Mouse (Mus musculus) activated CD4-positive, CD25-positive, alpha-beta regulatory T cell, adult 9 weeks (primary cell): Measurements from ENCODE around the gene Olfr1174-ps. TPM values are rescaled to one million over a fixed set of nuclear protein-coding genes. Genes with fewer than 3 reads are reported as not detected.

Experiments used
- polyA plus RNA-seq: library from polyadenylated mRNA; unstranded; fragments of 100-300 nt; shearing (Covaris generic); gene quantifications from one replicate; pipeline ENCODE4 v1.2.1, GENCODE M21; 2017

The Olfr1174-ps gene
- not detected for polyA plus RNA-seq

GRCm38 (mm10) chr2:88315035-88315434 is at the start of gene Olfr1174-ps:
TSS of gene Olfr1174-ps (minus strand) at chr2:88315135.

DNA sequence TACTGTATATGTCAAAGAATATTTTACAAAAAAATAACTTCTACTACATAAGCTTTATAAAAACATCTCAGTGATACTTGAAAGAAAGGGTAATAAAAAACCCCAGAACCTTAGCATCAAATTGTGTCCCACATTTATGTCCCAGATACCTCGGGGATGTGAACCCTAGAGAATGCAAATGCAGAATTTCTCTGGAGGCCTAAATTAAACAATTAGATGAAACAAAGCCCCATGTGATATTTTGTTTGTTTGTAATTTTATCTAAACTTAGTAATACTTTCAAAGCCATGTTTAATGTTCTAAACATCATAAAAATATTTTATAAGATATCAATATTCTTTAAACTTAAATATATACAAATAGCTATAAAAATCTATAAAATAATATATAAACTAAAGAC is 31.5 kb upstream of the Olfr1174-ps start, which contains the start of gene Olfr1177-ps:
Gene Olfr1177-ps (minus strand): TSS at position 101 of the 400 bp plus-strand sequence.

GRCm38 (mm10) chr2:88336421-88336820 is 21.5 kb upstream of the Olfr1174-ps start, which contains the start of gene Olfr1176:
TSS of gene Olfr1176 (plus strand) at chr2:88336721.

DNA sequence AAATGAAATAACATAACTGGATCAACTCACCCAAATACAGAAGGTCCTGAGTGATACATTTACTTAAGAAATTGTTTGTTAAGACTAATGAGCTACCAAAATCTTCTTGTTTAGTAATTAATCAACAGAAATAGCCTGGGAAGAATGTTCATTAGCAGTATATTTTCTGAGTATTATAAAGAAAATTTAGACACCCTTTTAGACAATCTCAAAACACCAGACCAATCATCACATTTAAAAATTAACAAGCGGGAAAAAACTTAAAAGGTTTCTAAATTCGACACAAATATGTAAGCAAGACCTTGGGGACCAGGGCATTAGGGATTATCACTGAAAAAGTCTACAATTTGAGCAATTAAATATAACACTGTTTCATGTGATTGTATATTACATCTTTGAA is 12.2 kb upstream of the Olfr1174-ps start, which contains the start of gene Olfr1175-ps:
Gene Olfr1175-ps (minus strand): TSS at position 101 of the 400 bp plus-strand sequence.

GRCm38 (mm10) chr2:88279775-88280174 is 35.2 kb downstream of the Olfr1174-ps start, which contains the start of gene Olfr1173:
TSS of gene Olfr1173 (minus strand) at chr2:88279875.

Other genes starting within 250 kb of the Olfr1174-ps start
- not detected for gene Olfr1163, start 243.3 kb downstream of the Olfr1174-ps start, polyA plus RNA-seq
- gene Olfr1164, start 221.2 kb downstream of the Olfr1174-ps start, polyA plus RNA-seq = not detected
- gene Olfr1166, start 186.9 kb downstream of the Olfr1174-ps start, polyA plus RNA-seq = not detected
- not detected for gene Olfr1167, start 159.9 kb downstream of the Olfr1174-ps start, polyA plus RNA-seq
- not detected for gene Olfr1168, start 133.3 kb downstream of the Olfr1174-ps start, polyA plus RNA-seq
- gene Olfr1170, start 86.8 kb downstream of the Olfr1174-ps start, polyA plus RNA-seq = not detected
- not detected for gene Olfr1173, start 35.3 kb downstream of the Olfr1174-ps start, polyA plus RNA-seq
- not detected for gene Olfr1175-ps, start 12.1 kb upstream of the Olfr1174-ps start, polyA plus RNA-seq
- gene Olfr1176, start 21.6 kb upstream of the Olfr1174-ps start, polyA plus RNA-seq = not detected
- not detected for gene Olfr1177-ps, start 31.4 kb upstream of the Olfr1174-ps start, polyA plus RNA-seq
- gene Olfr1178, start 71.9 kb upstream of the Olfr1174-ps start, polyA plus RNA-seq = not detected
- gene Olfr1179, start 91.3 kb upstream of the Olfr1174-ps start, polyA plus RNA-seq = not detected
- gene Olfr1180, start 104.0 kb upstream of the Olfr1174-ps start, polyA plus RNA-seq = not detected
- not detected for gene Olfr1181, start 111.0 kb upstream of the Olfr1174-ps start, polyA plus RNA-seq
- gene Gm13757, start 134.0 kb upstream of the Olfr1174-ps start, polyA plus RNA-seq = not detected
- not detected for gene Olfr1183, start 139.7 kb upstream of the Olfr1174-ps start, polyA plus RNA-seq
- gene Olfr1184, start 168.5 kb upstream of the Olfr1174-ps start, polyA plus RNA-seq = not detected
- not detected for gene Olfr1185-ps1, start 178.2 kb upstream of the Olfr1174-ps start, polyA plus RNA-seq
- gene Olfr1186, start 203.4 kb upstream of the Olfr1174-ps start, polyA plus RNA-seq = not detected
- gene Olfr1188, start 241.8 kb upstream of the Olfr1174-ps start, polyA plus RNA-seq = not detected